Mouse (Mus musculus) heart, adult 2 months (tissue): ENCODE results near the gene Zfp408. TPM values are rescaled to one million over a fixed set of nuclear protein-coding genes. Genes with fewer than 3 reads are reported as not detected.

Source experiments
- DNase-seq, 2 experiments: peaks; one replicate each; pipeline ENCODE4 v3.0.0; 2021
- H3K27ac ChIP-seq: fragments of 200-600 bp; 2 replicates; pipeline ENCODE4 v1.8.1; 2022
- H3K27me3 ChIP-seq: fragments of 200-500 bp; 2 replicates; pipeline ENCODE4 v1.6.1; 2012; ENCODE audit warnings: mild to moderate bottlenecking, low read length, inconsistent platforms, mixed read lengths; ENCODE audit not compliant: control insufficient read depth, insufficient read depth
- H3K36me3 ChIP-seq: fragments of 200-500 bp; 2 replicates; pipeline ENCODE4 v1.6.1; 2012; ENCODE audit warnings: low read length, inconsistent platforms; ENCODE audit not compliant: control insufficient read depth, insufficient read depth
- H3K4me1 ChIP-seq: fragments of 200-500 bp; 2 replicates; pipeline ENCODE4 v1.6.1; 2011; ENCODE audit warnings: low read length; ENCODE audit not compliant: control insufficient read depth, insufficient read depth
- H3K4me3 ChIP-seq: fragments of 200-600 bp; 2 replicates; pipeline ENCODE4 v1.8.1; 2022
- H3K79me2 ChIP-seq: fragments of 200-500 bp; replicated peaks from 2 replicates; pipeline ENCODE4 v1.6.1; 2012; ENCODE audit warnings: mild to moderate bottlenecking, inconsistent platforms, low read length, moderate library complexity, mixed read lengths; ENCODE audit not compliant: control insufficient read depth, insufficient read depth
- H3K9ac ChIP-seq: fragments of 200-500 bp; 2 replicates; pipeline ENCODE4 v1.6.1; 2012; ENCODE audit warnings: low read depth, mild to moderate bottlenecking, control low read depth, inconsistent platforms, low read length, mixed read lengths
- CTCF ChIP-seq: fragments of 200-600 bp; IDR thresholded peaks from 2 replicates; pipeline ENCODE4 v1.8.1; 2022; ENCODE audit warnings: antibody characterized with exemption, mild to moderate bottlenecking, moderate library complexity
- EP300 ChIP-seq: fragments of 200-500 bp; IDR thresholded peaks from 2 replicates; pipeline ENCODE4 v1.6.1; 2011; ENCODE audit warnings: low read depth, low read length, control low read depth; ENCODE audit not compliant: insufficient read depth
- POLR2A ChIP-seq: fragments of 200-500 bp; IDR thresholded peaks from 2 replicates; pipeline ENCODE4 v1.6.1; 2011; ENCODE audit warnings: mild to moderate bottlenecking, low read depth, low read length, control low read depth; ENCODE audit not compliant: insufficient read depth
- WGBS: fragments of 180-500 bp; shearing (Covaris S2); methylation state at CpG from one replicate; pipeline ENCODE4 v1.1.7; 2018; 5-methylcytosine and 5-hydroxymethylcytosine counted together
- intact Hi-C: fragments of 180-260 bp; cut with DNase I; formaldehyde crosslinking; loops from one replicate; pipeline ENCODE4 v1.15.1; 2025
- polyA plus RNA-seq: library from polyadenylated mRNA; depleted of rRNA; stranded (reverse); fragments of >200 nt; gene quantifications from 2 replicates; pipeline ENCODE4 v1.2.3, GENCODE M21; 2012
- total RNA-seq, 2 experiments: library from RNA; stranded (reverse); gene quantifications; 2 replicates each; pipeline ENCODE4 v1.2.3; 2021

Gene Zfp408
- total and polyA plus RNA-seq, 3 experiments, result 4.0 to 5.3 (median 4.2) TPM

DNA sequence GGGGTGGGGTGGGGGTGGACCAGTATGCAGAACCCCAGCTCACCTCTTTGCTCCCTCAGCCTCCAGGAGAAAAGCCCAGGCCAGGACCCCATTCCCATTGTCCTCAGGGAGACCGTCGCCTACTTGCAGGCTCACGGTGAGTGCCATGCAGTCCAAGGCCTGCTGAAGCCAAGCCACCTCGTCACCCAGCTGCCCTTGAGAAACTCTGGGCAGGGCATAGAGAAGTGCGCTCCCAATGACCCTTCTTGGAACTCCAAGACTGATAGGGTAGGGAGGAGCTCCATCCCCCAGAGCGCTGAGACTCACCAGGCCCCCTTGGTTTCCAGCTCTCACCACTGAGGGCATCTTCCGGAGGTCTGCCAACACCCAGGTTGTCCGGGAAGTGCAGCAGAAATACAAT is 19.7 kb upstream of the Zfp408 start:
- H3K36me3 ChIP-seq, result peaks cover 4% of the 10 kb centered on the region; the same call in 1 of the 2 replicates
- intact Hi-C loops, result no loop called here
- no peak overlapping the region for H3K4me3 ChIP-seq
- 93% methylated on average over 8 of the region's 8 CpGs for WGBS
- TF ChIP-seq POLR2A (no peak), EP300 (no peak), CTCF (no peak)
- H3K27ac ChIP-seq, result no peak overlapping the region
- no peaks in the 10 kb centered on the region for H3K27me3 ChIP-seq
- H3K9ac ChIP-seq, result no peak overlapping the region
- no peak for DNase-seq
- H3K79me2 ChIP-seq, result no peaks in the 10 kb centered on the region; the same call in 1 of the 2 replicates
- peaks cover 8% of the 10 kb centered on the region for H3K4me1 ChIP-seq

DNA sequence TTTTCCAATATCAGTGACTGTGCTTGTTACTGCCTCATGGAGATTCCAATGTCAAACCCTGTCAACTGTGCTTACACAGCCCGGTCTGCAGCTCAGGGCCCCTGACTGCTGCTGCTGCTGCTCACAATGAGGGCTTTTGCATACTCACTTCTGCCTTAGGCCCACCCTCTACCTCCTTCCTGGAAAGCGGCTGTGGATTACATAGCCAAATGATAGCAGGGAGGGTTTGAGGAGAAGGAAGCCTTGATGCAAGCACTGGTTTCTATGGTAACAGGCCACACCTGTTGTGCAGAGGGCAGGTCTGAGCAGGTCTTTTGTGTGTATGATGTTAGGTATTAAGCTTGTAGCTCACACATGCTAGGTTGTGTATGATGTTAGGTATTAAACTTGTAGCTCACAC is 18.2 kb upstream of the Zfp408 start:
- intact Hi-C loops, result no loop called here
- Histone ChIP-seq H3K27me3 (no peaks in the 10 kb centered on the region), H3K79me2 (no peaks in the 10 kb centered on the region; the same call in 1 of the 2 replicates), H3K36me3 (peaks cover 4% of the 10 kb centered on the region; the same call in 1 of the 2 replicates), H3K4me3 (no peak overlapping the region), H3K27ac (no peak overlapping the region), H3K4me1 (peaks cover 6% of the 10 kb centered on the region), H3K9ac (no peak overlapping the region)
- TF ChIP-seq EP300 (no peak), CTCF (no peak), POLR2A (no peak)
- DNase-seq, result no peak
- WGBS, result 64% methylated on average over 2 of the region's 2 CpGs

DNA sequence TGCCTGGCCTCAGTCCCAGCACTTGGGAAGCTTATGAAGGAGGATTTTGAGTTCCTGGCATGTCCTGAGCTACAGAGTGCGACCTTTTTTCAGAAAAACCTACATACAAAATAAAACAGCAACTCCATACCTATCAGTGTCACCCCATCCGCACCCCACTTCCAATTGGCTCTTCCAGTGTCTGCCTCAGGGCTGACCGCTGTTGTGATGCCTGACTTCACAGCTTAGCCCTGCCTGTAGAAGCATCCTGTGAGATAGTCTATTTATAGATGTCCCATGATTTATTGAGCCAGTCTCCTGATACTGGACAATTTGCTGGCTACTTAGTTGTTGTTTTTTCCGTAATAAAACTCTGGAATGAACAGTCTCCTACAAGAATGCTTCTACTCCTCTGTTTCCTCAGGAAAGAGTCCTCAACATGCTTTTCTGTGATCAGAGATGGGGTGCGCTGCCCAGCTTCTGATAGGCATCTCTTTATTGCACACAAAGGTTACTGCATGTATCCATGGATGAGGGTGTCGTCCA is 16.9 kb upstream of the Zfp408 start:
- Histone ChIP-seq H3K36me3 (peaks cover 4% of the 10 kb centered on the region; the same call in 1 of the 2 replicates), H3K27me3 (no peaks in the 10 kb centered on the region), H3K4me1 (peaks cover 6% of the 10 kb centered on the region), H3K4me3 (no peak overlapping the region), H3K9ac (no peak overlapping the region), H3K27ac (peak overlapping the region; percentile 48), H3K79me2 (no peaks in the 10 kb centered on the region; the same call in 1 of the 2 replicates)
- TF ChIP-seq CTCF, result no peak
- TF ChIP-seq EP300, result no peak
- TF ChIP-seq POLR2A, result no peak
- intact Hi-C loops, result no loop called here
- DNase-seq, result no peak
- WGBS, result 49% methylated on average over 6 of the region's 6 CpGs

DNA sequence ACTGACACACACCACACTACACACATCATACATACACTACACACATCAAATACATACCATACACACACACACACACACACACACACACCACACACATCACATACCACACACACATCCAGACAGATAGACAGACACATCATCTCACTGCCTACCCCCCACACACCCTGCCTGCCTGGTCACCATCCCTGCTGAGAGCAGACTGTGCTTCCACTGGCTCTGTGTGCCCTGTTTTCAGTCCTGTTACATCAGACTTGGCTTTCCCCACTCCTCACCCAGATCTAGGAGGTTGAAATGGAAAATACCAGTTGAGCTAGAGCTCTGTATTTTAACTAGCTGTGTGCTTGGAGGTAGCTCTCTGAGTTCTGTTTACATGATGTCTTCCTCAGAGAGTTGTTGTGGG is 15.2 kb upstream of the Zfp408 start:
- DNase-seq, result no peak

DNA sequence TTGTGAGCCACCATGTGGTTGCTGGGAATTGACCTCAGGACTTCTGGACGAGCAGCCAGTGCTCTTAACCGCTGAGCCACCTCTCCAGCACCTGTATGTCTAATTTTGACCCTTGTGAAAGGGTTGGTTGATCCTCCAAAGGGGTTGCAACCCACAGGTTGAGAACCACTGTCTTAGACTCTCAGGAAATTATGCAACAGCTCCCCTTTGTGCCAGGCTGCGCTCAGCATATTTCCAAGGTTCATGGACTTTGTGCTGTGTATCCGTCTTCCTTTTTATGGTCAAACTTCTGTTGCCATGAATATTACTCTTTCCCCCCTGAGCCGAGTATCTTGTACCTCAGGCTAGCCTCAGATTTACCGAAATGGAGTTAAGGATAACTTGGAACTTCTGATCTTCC is 11.4 kb upstream of the Zfp408 start:
- TF ChIP-seq EP300, result no peak
- TF ChIP-seq CTCF, result no peak
- TF ChIP-seq POLR2A, result no peak
- Histone ChIP-seq H3K79me2 (no peaks in the 10 kb centered on the region; the same call in 1 of the 2 replicates), H3K27ac (no peak overlapping the region), H3K4me3 (no peak overlapping the region), H3K9ac (no peak overlapping the region), H3K36me3 (no peaks in the 10 kb centered on the region), H3K4me1 (no peaks in the 10 kb centered on the region), H3K27me3 (no peaks in the 10 kb centered on the region)
- WGBS, result 94% methylated on average over 6 of the region's 6 CpGs
- intact Hi-C loops, result no loop called here
- DNase-seq, result no peak

More for the DNA sequence above, 15.2 kb upstream of the Zfp408 start:
- Histone ChIP-seq H3K4me3 (no peak overlapping the region), H3K27ac (no peak overlapping the region), H3K27me3 (no peaks in the 10 kb centered on the region), H3K9ac (no peak overlapping the region), H3K36me3 (peaks cover 4% of the 10 kb centered on the region; the same call in 1 of the 2 replicates), H3K79me2 (no peaks in the 10 kb centered on the region; the same call in 1 of the 2 replicates), H3K4me1 (peaks cover 6% of the 10 kb centered on the region)
- TF ChIP-seq CTCF (no peak), POLR2A (no peak), EP300 (no peak)
- intact Hi-C loops, result no loop called here

DNA sequence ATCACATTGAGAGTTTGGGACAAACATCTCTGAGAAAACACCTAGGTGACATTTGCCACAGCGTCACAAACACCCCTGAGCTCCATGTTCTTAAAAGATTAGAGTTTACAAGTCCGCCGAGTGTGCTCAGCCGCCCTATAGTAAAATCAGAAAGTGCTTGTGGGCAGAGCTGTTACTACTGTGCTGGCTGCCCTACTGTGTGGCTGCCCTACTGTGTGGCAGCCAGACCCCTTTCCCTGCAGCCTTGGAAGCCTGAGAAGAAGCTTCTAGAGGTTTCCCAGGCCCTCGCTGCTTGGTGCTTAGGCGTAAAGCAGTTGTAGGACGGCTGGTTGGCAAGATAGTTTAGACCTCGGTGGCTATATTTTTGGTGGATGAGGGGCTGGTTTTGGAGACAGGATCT is 10.1 kb upstream of the Zfp408 start:
- WGBS, result 94% methylated on average over 8 of the region's 8 CpGs
- Histone ChIP-seq H3K27me3 (no peaks in the 10 kb centered on the region), H3K9ac (no peak overlapping the region), H3K4me3 (no peak overlapping the region), H3K27ac (no peak overlapping the region), H3K36me3 (no peaks in the 10 kb centered on the region), H3K79me2 (no peaks in the 10 kb centered on the region; the same call in 1 of the 2 replicates), H3K4me1 (no peaks in the 10 kb centered on the region)
- intact Hi-C loops, result no loop called here
- no peak for DNase-seq
- TF ChIP-seq CTCF, result no peak
- no peak for TF ChIP-seq POLR2A
- TF ChIP-seq EP300, result no peak
